Mouse (Mus musculus): ENCODE results near the gene Bcl6.

- TF ChIP-seq CTCF (IDR thresholded peaks at IDR 0.05; ENCODE audit: low read depth, low read length) (no peak), EP300 (IDR thresholded peaks at IDR 0.05; ENCODE audit: insufficient read depth, low read depth, low read length) (no peak)
Measured at GRCm38 (mm10) chr16:23953959-23954260, 34.7 kb downstream of the Bcl6 start.
